Mouse (Mus musculus) forebrain, embryonic 14.5 days (tissue): ENCODE measurements around the gene Adgrl1. TPM values are rescaled to one million over a fixed set of nuclear protein-coding genes. Genes with fewer than 3 reads are reported as not detected.

Source experiments
- ATAC-seq: fragments of 200-750 bp; cut with Nextera tagmentation; 2 replicates; pipeline ENCODE4 v1.8.0; 2017; ENCODE audit warnings: mild to moderate bottlenecking, moderate library complexity
- DNase-seq: peaks from one replicate; pipeline ENCODE4 v3.0.0-alpha.2; 2015; ENCODE audit warnings: low spot score
- H3K27ac ChIP-seq: fragments of 300-500 bp; sonication (generic); 2 replicates; pipeline ENCODE4 v1.5.1; 2014; ENCODE audit warnings: low read depth, mild to moderate bottlenecking, control low read depth, low read length, moderate library complexity
- H3K27me3 ChIP-seq: fragments of 300-500 bp; sonication (generic); replicated peaks from 2 replicates; pipeline ENCODE4 v1.6.1; 2014; ENCODE audit warnings: low read length, control low read depth, mixed read lengths; ENCODE audit not compliant: control insufficient read depth, insufficient read depth
- H3K36me3 ChIP-seq: fragments of 300-500 bp; sonication (generic); 2 replicates; pipeline ENCODE4 v1.6.1; 2014; ENCODE audit warnings: low read length, control low read depth; ENCODE audit not compliant: control insufficient read depth, insufficient read depth
- H3K4me1 ChIP-seq: fragments of 300-500 bp; sonication (generic); 2 replicates; pipeline ENCODE4 v1.6.1; 2014; ENCODE audit warnings: antibody characterized with exemption, low read length, control low read depth; ENCODE audit not compliant: control insufficient read depth, insufficient read depth
- H3K4me2 ChIP-seq: fragments of 300-500 bp; sonication (generic); 2 replicates; pipeline ENCODE4 v1.6.1; 2014; ENCODE audit warnings: mild to moderate bottlenecking, control low read depth, low read length
- H3K4me3 ChIP-seq: fragments of 300-500 bp; sonication (generic); 2 replicates; pipeline ENCODE4 v1.5.1; 2014; ENCODE audit warnings: low read depth, low read length, control low read depth
- H3K9ac ChIP-seq: fragments of 300-500 bp; sonication (generic); 2 replicates; pipeline ENCODE4 v1.6.1; 2014; ENCODE audit warnings: mild to moderate bottlenecking, low read length, control low read depth, moderate library complexity
- H3K9me3 ChIP-seq: fragments of 300-500 bp; sonication (generic); replicated peaks from 2 replicates; pipeline ENCODE4 v1.6.1; 2016; ENCODE audit warnings: low read length, control low read depth, mixed read lengths; ENCODE audit not compliant: control insufficient read depth
- WGBS: fragments of 180-500 bp; shearing (Covaris S2); extraction: QIAGEN DNeasy Blood & Tissue Kit; methylation state at CpG from one replicate; pipeline ENCODE4 v1.1.7; 2014; 5-methylcytosine and 5-hydroxymethylcytosine counted together
- polyA plus RNA-seq: library from polyadenylated mRNA; unstranded; fragments of >200 nt; fragmentation: Nextera tagmentation; extraction: Ambion mirVana; gene quantifications from 2 replicates; pipeline ENCODE4 v1.2.1, GENCODE M21; 2014

The Adgrl1 gene
- polyA plus RNA-seq, 1 experiment from 2014 or later, result 44.4 TPM

- DNase-seq (peak; percentile 52), ATAC-seq (peak; percentile 11)
- under 1% methylated on average over 41 of the region's 41 CpGs for WGBS
- no peaks in the 10 kb centered on the region for H3K36me3 ChIP-seq
- H3K4me1 ChIP-seq, result peaks cover 10% of the 10 kb centered on the region
- peak overlapping the region; percentile 58 for H3K27ac ChIP-seq
- no peaks in the 10 kb centered on the region for H3K9me3 ChIP-seq
- H3K4me3 ChIP-seq, result peak overlapping the region; percentile 68
- H3K9ac ChIP-seq, result peak overlapping the region; percentile 84
- H3K4me2 ChIP-seq, result peak overlapping the region; percentile 90
- H3K27me3 ChIP-seq, result no peaks in the 10 kb centered on the region
These were observed 23.6 kb upstream of the Adgrl1 start for GRCm38 (mm10) chr8:83876080-83876837.

- peak; percentile 49 for DNase-seq
- no peaks in the 10 kb centered on the region for H3K36me3 ChIP-seq
- WGBS, result under 1% methylated on average over 10 of the region's 10 CpGs
- H3K4me2 ChIP-seq, result peak overlapping the region; percentile 90
- H3K4me1 ChIP-seq, result peaks cover 10% of the 10 kb centered on the region
- H3K4me3 ChIP-seq, result peak overlapping the region; percentile 68; the same call in 1 of the 2 replicates
- no peak overlapping the region; the same call in 1 of the 2 replicates for H3K9ac ChIP-seq
- no peaks in the 10 kb centered on the region for H3K9me3 ChIP-seq
- no peaks in the 10 kb centered on the region for H3K27me3 ChIP-seq
- H3K27ac ChIP-seq, result peak overlapping the region; percentile 17; the same call in 1 of the 2 replicates
- no peak for ATAC-seq
These were observed 23.1 kb upstream of the Adgrl1 start for GRCm38 (mm10) chr8:83876838-83877223.

- 52% methylated on average over 2 of the region's 2 CpGs for WGBS
- no peaks in the 10 kb centered on the region for H3K4me1 ChIP-seq
- no peak overlapping the region for H3K4me3 ChIP-seq
- H3K4me2 ChIP-seq, result no peak overlapping the region
- 0 out of 2 replicates have a peak overlapping the region, but pooled peaks have one; percentile 27 for H3K27ac ChIP-seq
- no peaks in the 10 kb centered on the region for H3K27me3 ChIP-seq
- no peaks in the 10 kb centered on the region for H3K36me3 ChIP-seq
- DNase-seq (peak; percentile 47), ATAC-seq (peak; percentile 50; the same call in 1 of the 2 replicates)
- no peak overlapping the region for H3K9ac ChIP-seq
- no peaks in the 10 kb centered on the region for H3K9me3 ChIP-seq
These were observed 11.5 kb upstream of the Adgrl1 start for GRCm38 (mm10) chr8:83888409-83888808.

- Histone ChIP-seq H3K9ac (no peak overlapping the region), H3K4me3 (no peak overlapping the region), H3K36me3 (no peaks in the 10 kb centered on the region), H3K4me1 (no peaks in the 10 kb centered on the region; the same call in 1 of the 2 replicates), H3K27ac (no peak overlapping the region), H3K4me2 (no peak overlapping the region), H3K27me3 (peaks cover 10% of the 10 kb centered on the region; the same call in 1 of the 2 replicates), H3K9me3 (no peaks in the 10 kb centered on the region)
- WGBS, result 55% methylated on average over 4 of the region's 4 CpGs
- DNase-seq (no peak), ATAC-seq (no peak)
These were observed 7.8 kb upstream of the Adgrl1 start for GRCm38 (mm10) chr8:83892061-83892460.

- H3K27me3 ChIP-seq, result peaks cover 10% of the 10 kb centered on the region; the same call in 1 of the 2 replicates
- no peaks in the 10 kb centered on the region for H3K9me3 ChIP-seq
- H3K4me3 ChIP-seq, result no peak overlapping the region
- WGBS, result 0% methylated on average over 5 of the region's 5 CpGs
- no peaks in the 10 kb centered on the region for H3K36me3 ChIP-seq
- peak; percentile 62 for DNase-seq
- no peak overlapping the region for H3K4me2 ChIP-seq
- no peak for ATAC-seq
- no peak overlapping the region for H3K27ac ChIP-seq
- H3K9ac ChIP-seq, result no peak overlapping the region
- peaks cover 6% of the 10 kb centered on the region; the same call in 1 of the 2 replicates for H3K4me1 ChIP-seq
These were observed 6.0 kb upstream of the Adgrl1 start for GRCm38 (mm10) chr8:83893915-83894314.

GRCm38 (mm10) chr8:83895894-83896293, 4.0 kb upstream of the Adgrl1 start:
- ATAC-seq, result no peak
- H3K4me2 ChIP-seq, result no peak overlapping the region
- WGBS, result 9% methylated on average over 5 of the region's 5 CpGs

GRCm38 (mm10) chr8:83896461-83896860, 3.4 kb upstream of the Adgrl1 start:
- Histone ChIP-seq H3K36me3 (no peaks in the 10 kb centered on the region), H3K27ac (no peak overlapping the region), H3K4me2 (no peak overlapping the region), H3K27me3 (peaks cover 10% of the 10 kb centered on the region; the same call in 1 of the 2 replicates), H3K4me3 (no peak overlapping the region), H3K4me1 (peaks cover 6% of the 10 kb centered on the region), H3K9me3 (no peaks in the 10 kb centered on the region), H3K9ac (no peak overlapping the region)
- ATAC-seq (no peak), DNase-seq (no peak)
- 87% methylated on average over 7 of the region's 7 CpGs for WGBS

More at GRCm38 (mm10) chr8:83895894-83896293, 4.0 kb upstream of the Adgrl1 start:
- no peak overlapping the region for H3K4me3 ChIP-seq
- H3K27me3 ChIP-seq, result peaks cover 10% of the 10 kb centered on the region; the same call in 1 of the 2 replicates
- H3K9ac ChIP-seq, result no peak overlapping the region
- DNase-seq, result peak; percentile 78
- H3K36me3 ChIP-seq, result no peaks in the 10 kb centered on the region
- peaks cover 6% of the 10 kb centered on the region; the same call in 1 of the 2 replicates for H3K4me1 ChIP-seq
- H3K9me3 ChIP-seq, result no peaks in the 10 kb centered on the region
- no peak overlapping the region for H3K27ac ChIP-seq

- Histone ChIP-seq H3K36me3 (no peaks in the 10 kb centered on the region), H3K27me3 (peaks cover 10% of the 10 kb centered on the region; the same call in 1 of the 2 replicates), H3K9me3 (no peaks in the 10 kb centered on the region), H3K4me2 (peak overlapping the region; percentile 67), H3K4me3 (peak overlapping the region; percentile 10), H3K4me1 (peaks cover 7% of the 10 kb centered on the region), H3K27ac (no peak overlapping the region), H3K9ac (peak overlapping the region; percentile 30; the same call in 1 of the 2 replicates)
- WGBS, result 3% methylated on average over 26 of the region's 26 CpGs
- ATAC-seq (no peak), DNase-seq (peak; percentile 53)
These were observed 2.7 kb upstream of the Adgrl1 start for GRCm38 (mm10) chr8:83897211-83897610.

- H3K27ac ChIP-seq, result 0 out of 2 replicates have a peak overlapping the region, but pooled peaks have one; percentile 99
These were observed 1.4 kb upstream of the Adgrl1 start for GRCm38 (mm10) chr8:83898456-83898855.

More at GRCm38 (mm10) chr8:83898456-83898855, 1.4 kb upstream of the Adgrl1 start:
- ATAC-seq (no peak), DNase-seq (peak; percentile 66)
- Histone ChIP-seq H3K9ac (peak overlapping the region; percentile 96), H3K9me3 (no peaks in the 10 kb centered on the region), H3K36me3 (no peaks in the 10 kb centered on the region), H3K4me1 (peaks cover 15% of the 10 kb centered on the region), H3K4me3 (peak overlapping the region; percentile 96), H3K27me3 (peaks cover 10% of the 10 kb centered on the region; the same call in 1 of the 2 replicates), H3K4me2 (peak overlapping the region; percentile 67)
- WGBS, result 3% methylated on average over 10 of the region's 10 CpGs
